21 mouse cellular contexts compared by ENCODE assay signal in genomic region chr15:97464737-97465136, GRCm38 (mm10).
DNase-seq lines count a peak whose midpoint lies in the region; ATAC-seq and TF ChIP-seq lines count a peak whose summit lies in the region.
"Had no signal": no experiment of that assay in that cellular context is flagged by ENCODE, and none has a peak within 500 bp of the region (broad histone marks: within the 10 kb centered on the region; RNA-seq: fewer than 3 reads in every experiment).

No protein-coding gene starts in this region.

- H3K4me2 ChIP-seq in liver, postnatal 0 days (ENCODE audit: low read depth, low read length), result no peak overlapping the region
- no peak overlapping the region for H3K4me2 ChIP-seq in liver, embryonic 12.5 days
- H3K4me2 ChIP-seq: heart, embryonic 15.5 days; hindbrain, embryonic 14.5 days had no signal

- WGBS in liver, postnatal 0 days (ENCODE audit: insufficient replicate concordance), result 78% methylated on average over 9 of the region's 9 CpGs
- WGBS in liver, embryonic 12.5 days (ENCODE audit: insufficient replicate concordance), result 79% methylated on average over 9 of the region's 9 CpGs

- peak overlapping the region; percentile 12; the same call in 1 of the 2 replicates for H3K27ac ChIP-seq in liver, postnatal 0 days (ENCODE audit: low read depth)
- no peak overlapping the region for H3K27ac ChIP-seq in liver, embryonic 12.5 days
- H3K27ac ChIP-seq: heart, embryonic 15.5 days; hindbrain, embryonic 14.5 days; left cerebral cortex, adult 2 months; liver, embryonic 14.5 days; stomach, postnatal 0 days had no signal

- TF ChIP-seq CTCF in liver, postnatal 0 days (IDR thresholded peaks at IDR 0.05; ENCODE audit: low read depth), result no peak

- no peak for TF ChIP-seq EP300 in liver, postnatal 0 days (IDR thresholded peaks at IDR 0.05; ENCODE audit: low read depth)

- no peaks in the 10 kb centered on the region for H3K36me3 ChIP-seq in liver, postnatal 0 days (replicated peaks; ENCODE audit: insufficient read depth, low read length)
- no peaks in the 10 kb centered on the region for H3K36me3 ChIP-seq in liver, embryonic 12.5 days
- H3K36me3 ChIP-seq: heart, embryonic 15.5 days had no signal

- H3K4me1 ChIP-seq in liver, postnatal 0 days (ENCODE audit: insufficient read depth), result peaks cover 12% of the 10 kb centered on the region; the same call in 1 of the 2 replicates
- H3K4me1 ChIP-seq in liver, embryonic 12.5 days, result no peaks in the 10 kb centered on the region; the same call in 1 of the 2 replicates

- no peak overlapping the region for H3K4me3 ChIP-seq in liver, postnatal 0 days (ENCODE audit: low read depth, low read length)
- no peak overlapping the region for H3K4me3 ChIP-seq in liver, embryonic 12.5 days
- H3K4me3 ChIP-seq: heart, embryonic 15.5 days; left cerebral cortex, adult 2 months; megakaryocyte, embryonic 14.5 days had no signal

- no peaks in the 10 kb centered on the region for H3K27me3 ChIP-seq in liver, postnatal 0 days (ENCODE audit: insufficient read depth, low read length)
- H3K27me3 ChIP-seq in liver, embryonic 12.5 days (replicated peaks), result no peaks in the 10 kb centered on the region
- H3K27me3 ChIP-seq: CH12.LX; heart, embryonic 15.5 days; megakaryocyte, embryonic 14.5 days had no signal

- no peak for ATAC-seq in CD4-positive, CD25-positive, alpha-beta regulatory T cell, adult 4 months
- no peak for ATAC-seq in liver, postnatal 0 days
- no peak for ATAC-seq in liver, embryonic 12.5 days
- ATAC-seq: forebrain, embryonic 14.5 days; intestine, postnatal 0 days; midbrain, embryonic 16.5 days had no signal

- peak; percentile 16 for DNase-seq in CD4-positive, CD25-positive, alpha-beta regulatory T cell, adult 2 months (ENCODE audit: low read depth, low spot score)
- no peak for DNase-seq in liver, postnatal 0 days
- DNase-seq in gastrocnemius, postnatal 10 days, result peak; percentile 35
- peak; percentile 28 for DNase-seq in heart, postnatal 4 days
- no peak for DNase-seq in yolk sac, embryonic 10.5 days (ENCODE audit: low spot score)
- no peak for DNase-seq in cerebellum, postnatal 36 days
- DNase-seq: cerebellum, postnatal 14 days; lung, postnatal 10 days; right cerebral cortex, adult 18-20 months had no signal

- no peak overlapping the region for H3K9ac ChIP-seq in liver, postnatal 0 days (replicated peaks)
- no peak overlapping the region for H3K9ac ChIP-seq in liver, embryonic 12.5 days
- H3K9ac ChIP-seq: heart, embryonic 15.5 days; hindbrain, embryonic 14.5 days; liver, embryonic 14.5 days had no signal

- H3K9me3 ChIP-seq in liver, postnatal 0 days (ENCODE audit: low read length), result no peaks in the 10 kb centered on the region
- no peaks in the 10 kb centered on the region for H3K9me3 ChIP-seq in liver, embryonic 12.5 days (replicated peaks)
- H3K9me3 ChIP-seq: heart, embryonic 15.5 days; megakaryocyte, embryonic 14.5 days had no signal

Comparison
In these comparisons a context has a peak if more than half of its experiments do, and no peak if none do; other contexts are left out.
1. DNase-seq: peak in CD4-positive, CD25-positive, alpha-beta regulatory T cell, adult 2 months (single experiment), gastrocnemius, postnatal 10 days (single experiment) and heart, postnatal 4 days (single experiment); none in liver, postnatal 0 days (single experiment), yolk sac, embryonic 10.5 days (single experiment) and cerebellum, postnatal 36 days (0 of 2).